Mouse (Mus musculus) megakaryocyte, embryonic 14.5 days (primary cell): ENCODE results near the gene Fut11. TPM values are rescaled to one million over a fixed set of nuclear protein-coding genes. Genes with fewer than 3 reads are reported as not detected.
A peak's percentile ranks its signal among the peaks of the same experiment; 100 is the strongest.

Source experiments
- H3K27me3 ChIP-seq: replicated peaks from 2 replicates; pipeline ENCODE3; 2012; ENCODE audit warnings: inconsistent platforms
- H3K36me3 ChIP-seq: replicated peaks from 2 replicates; pipeline ENCODE3; 2012; ENCODE audit warnings: low read length, inconsistent platforms, mixed read lengths
- H3K4me1 ChIP-seq: 2 replicates; pipeline ENCODE4 v1.6.1; 2012; ENCODE audit warnings: inconsistent platforms
- H3K4me3 ChIP-seq: replicated peaks from 2 replicates; pipeline ENCODE3; 2012; ENCODE audit warnings: moderate library complexity, mild to moderate bottlenecking, inconsistent platforms
- H3K9me3 ChIP-seq: 2 replicates; pipeline ENCODE4 v1.6.1; 2012; ENCODE audit warnings: inconsistent platforms
- FLI1 ChIP-seq: IDR thresholded peaks from 2 replicates; pipeline ENCODE4 v1.6.1; 2012; ENCODE audit warnings: low read length, inconsistent platforms, mixed read lengths
- GATA1 ChIP-seq: IDR thresholded peaks from 3 replicates; pipeline ENCODE4 v1.6.1; 2012; ENCODE audit warnings: mixed read lengths, low read length, inconsistent platforms, borderline replicate concordance
- polyA plus RNA-seq: library from polyadenylated mRNA; stranded (reverse); fragments of >175 nt; gene quantifications from 2 replicates; pipeline ENCODE4 v1.2.3, GENCODE M21; 2012; ENCODE audit warnings: low replicate concordance; ENCODE audit not compliant: insufficient read depth

The Fut11 gene
- polyA plus RNA-seq, 1 experiment = 8.5 TPM

DNA sequence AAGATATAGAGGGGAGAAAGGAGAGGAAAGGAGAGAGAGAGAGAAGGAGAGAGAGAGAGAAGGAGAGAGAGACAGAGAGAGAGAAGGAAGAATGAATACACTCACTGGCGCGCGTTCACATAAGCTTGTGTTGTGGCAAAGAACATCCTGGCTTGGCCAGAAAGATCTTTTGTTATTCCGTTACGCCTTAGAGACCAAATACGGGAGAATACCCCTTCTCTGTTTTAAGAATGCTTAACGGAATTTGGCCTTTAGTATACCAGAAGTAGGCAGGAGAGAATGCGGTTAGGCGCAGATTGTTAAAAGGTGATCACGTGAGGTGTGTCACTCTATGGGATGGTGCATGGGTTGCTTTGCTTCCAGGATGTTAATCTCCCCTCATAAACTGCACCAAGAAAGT lies 13.5 kb downstream of the Fut11 start:
- Histone ChIP-seq H3K27me3 (no peaks in the 10 kb centered on the region), H3K4me1 (peaks cover 44% of the 10 kb centered on the region), H3K36me3 (peaks cover 54% of the 10 kb centered on the region), H3K9me3 (no peaks in the 10 kb centered on the region), H3K4me3 (peak overlapping the region; percentile 97)
- TF ChIP-seq GATA1 = no peak
- no peak for TF ChIP-seq FLI1

DNA sequence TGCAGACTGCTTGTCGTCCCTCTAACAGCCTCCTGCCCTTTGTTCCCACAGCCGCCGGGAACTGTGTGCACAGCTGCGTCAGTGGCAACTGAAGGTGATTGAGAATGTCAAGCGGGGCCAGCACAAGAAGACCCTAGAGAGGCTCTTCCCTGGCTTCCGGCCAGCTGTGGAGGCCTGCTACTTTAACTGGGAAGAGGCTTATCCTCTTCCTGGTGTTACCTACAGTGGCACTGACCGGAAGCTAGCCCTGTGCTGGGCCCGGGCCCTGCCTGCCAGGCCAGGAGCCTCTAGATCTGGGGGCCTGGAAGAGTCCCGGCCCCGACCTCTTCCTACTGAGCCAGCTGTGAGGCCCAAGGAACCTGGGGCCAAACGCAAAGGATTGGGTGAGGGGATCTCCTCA lies 19.1 kb downstream of the Fut11 start:
- TF ChIP-seq FLI1 (no peak), GATA1 (no peak)
- Histone ChIP-seq H3K36me3 (peaks cover 95% of the 10 kb centered on the region), H3K9me3 (no peaks in the 10 kb centered on the region), H3K4me1 (peaks cover 20% of the 10 kb centered on the region), H3K4me3 (no peak overlapping the region), H3K27me3 (no peaks in the 10 kb centered on the region)

DNA sequence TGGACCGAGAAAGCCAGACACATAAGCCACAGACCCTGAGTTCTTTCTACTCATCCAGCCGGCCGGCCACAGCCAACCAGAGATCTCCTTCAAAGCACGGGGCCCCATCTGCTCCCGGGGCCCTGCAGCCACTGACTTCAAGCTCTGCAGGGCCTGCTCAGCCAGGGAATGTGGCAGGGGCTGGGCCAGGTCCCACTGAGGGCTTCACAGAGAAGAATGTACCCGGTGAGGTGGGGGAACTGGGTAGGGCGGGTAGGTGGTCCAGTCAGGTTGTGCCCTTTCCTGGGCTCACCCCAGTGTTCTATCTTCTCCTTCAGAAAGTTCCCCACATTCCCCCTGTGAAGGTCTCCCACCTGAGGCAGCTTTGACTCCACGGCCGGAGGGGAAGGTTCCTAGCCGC lies 23.7 kb downstream of the Fut11 start:
- no peaks in the 10 kb centered on the region for H3K9me3 ChIP-seq
- no peak for TF ChIP-seq GATA1
- no peaks in the 10 kb centered on the region for H3K27me3 ChIP-seq
- peaks cover 100% of the 10 kb centered on the region for H3K36me3 ChIP-seq
- H3K4me1 ChIP-seq = peaks cover 9% of the 10 kb centered on the region; the same call in 1 of the 2 replicates
- no peak overlapping the region for H3K4me3 ChIP-seq

DNA sequence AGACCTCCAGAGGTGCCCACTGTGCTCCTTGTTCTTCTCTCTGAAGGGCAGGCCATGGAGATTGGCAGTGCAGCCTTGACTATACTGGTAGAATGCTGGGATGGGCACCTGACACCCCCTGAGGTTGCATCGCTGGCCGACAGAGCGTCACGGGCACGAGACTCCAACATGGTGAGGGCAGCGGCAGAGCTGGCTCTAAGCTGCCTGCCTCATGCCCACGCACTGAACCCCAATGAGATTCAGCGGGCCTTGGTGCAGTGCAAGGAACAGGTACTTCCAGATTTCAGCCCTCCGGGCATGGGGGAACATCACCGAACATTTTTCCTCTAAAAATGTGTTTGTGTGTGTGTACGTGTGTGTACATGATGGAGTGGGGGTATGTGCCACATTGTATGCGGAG lies 25.0 kb downstream of the Fut11 start:
- H3K27me3 ChIP-seq = no peaks in the 10 kb centered on the region
- H3K9me3 ChIP-seq = no peaks in the 10 kb centered on the region
- no peak overlapping the region for H3K4me3 ChIP-seq
- peaks cover 100% of the 10 kb centered on the region for H3K36me3 ChIP-seq
- peaks cover 13% of the 10 kb centered on the region for H3K4me1 ChIP-seq
- no peak for TF ChIP-seq FLI1
- no peak for TF ChIP-seq GATA1

DNA sequence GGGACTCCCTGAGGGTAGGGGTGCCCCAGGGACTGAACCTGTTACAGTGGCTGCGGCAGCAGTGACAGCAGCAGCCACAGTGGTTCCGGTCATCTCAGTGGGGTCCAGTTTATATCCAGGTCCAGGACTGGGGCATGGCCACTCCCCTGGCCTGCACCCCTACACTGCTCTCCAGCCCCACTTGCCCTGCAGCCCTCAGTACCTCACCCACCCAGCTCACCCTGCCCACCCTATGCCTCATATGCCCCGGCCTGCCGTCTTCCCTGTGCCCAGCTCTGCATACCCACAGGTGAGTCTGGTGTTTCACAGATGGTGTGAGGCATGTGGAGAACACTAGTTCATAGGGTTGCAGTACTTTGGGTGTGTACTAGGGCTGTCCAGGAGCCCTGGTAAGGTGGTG lies 26.6 kb downstream of the Fut11 start:
- no peaks in the 10 kb centered on the region for H3K9me3 ChIP-seq
- TF ChIP-seq GATA1 (no peak), FLI1 (no peak)
- no peaks in the 10 kb centered on the region for H3K27me3 ChIP-seq
- peaks cover 99% of the 10 kb centered on the region for H3K36me3 ChIP-seq
- H3K4me3 ChIP-seq = no peak overlapping the region
- peaks cover 28% of the 10 kb centered on the region for H3K4me1 ChIP-seq

DNA sequence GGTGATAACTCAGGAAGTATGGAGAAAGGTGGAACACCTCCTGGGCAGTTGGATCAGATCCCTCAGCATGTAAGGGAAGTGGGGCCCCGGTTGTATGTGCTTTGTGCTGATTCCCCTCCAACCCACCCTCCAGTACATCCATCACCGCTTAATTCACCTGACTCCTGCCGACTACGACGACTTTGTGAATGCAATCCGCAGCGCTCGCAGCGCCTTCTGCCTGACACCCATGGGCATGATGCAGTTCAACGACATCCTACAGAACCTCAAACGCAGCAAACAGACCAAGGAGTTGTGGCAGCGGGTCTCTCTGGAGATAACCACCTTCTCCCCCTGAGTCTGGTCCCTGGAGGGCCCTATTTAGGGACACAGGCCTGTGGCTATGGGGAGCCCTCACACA lies 28.2 kb downstream of the Fut11 start:
- Histone ChIP-seq H3K4me3 (no peak overlapping the region), H3K36me3 (peaks cover 97% of the 10 kb centered on the region), H3K4me1 (peaks cover 28% of the 10 kb centered on the region)

DNA sequence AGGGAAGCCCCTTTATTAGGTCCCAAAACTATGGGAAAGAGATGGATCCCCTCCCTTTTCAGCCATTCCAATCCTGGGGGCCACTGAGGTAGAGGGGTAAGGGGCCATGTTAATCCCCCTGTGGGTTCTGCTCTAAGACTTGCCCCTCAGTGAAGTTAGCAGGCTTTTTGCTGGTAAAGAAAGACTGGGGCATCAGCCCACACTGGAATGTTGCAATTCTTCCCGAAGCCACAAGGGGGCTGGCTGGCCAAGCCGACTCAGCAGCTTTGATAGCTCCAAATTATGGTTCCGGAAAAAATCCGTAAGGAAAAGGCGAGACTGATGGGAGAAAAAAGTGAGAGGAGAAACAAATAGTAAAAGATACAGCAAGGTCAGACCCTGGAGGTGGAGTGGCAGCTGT lies 29.3 kb downstream of the Fut11 start:
- no peaks in the 10 kb centered on the region for H3K9me3 ChIP-seq
- H3K4me1 ChIP-seq = peaks cover 28% of the 10 kb centered on the region
- peaks cover 97% of the 10 kb centered on the region for H3K36me3 ChIP-seq
- TF ChIP-seq FLI1 = no peak
- no peak overlapping the region for H3K4me3 ChIP-seq
- H3K27me3 ChIP-seq = no peaks in the 10 kb centered on the region

More for the DNA sequence above, 28.2 kb downstream of the Fut11 start:
- H3K27me3 ChIP-seq = no peaks in the 10 kb centered on the region
- no peak for TF ChIP-seq FLI1
- no peak for TF ChIP-seq GATA1
- H3K9me3 ChIP-seq = no peaks in the 10 kb centered on the region

DNA sequence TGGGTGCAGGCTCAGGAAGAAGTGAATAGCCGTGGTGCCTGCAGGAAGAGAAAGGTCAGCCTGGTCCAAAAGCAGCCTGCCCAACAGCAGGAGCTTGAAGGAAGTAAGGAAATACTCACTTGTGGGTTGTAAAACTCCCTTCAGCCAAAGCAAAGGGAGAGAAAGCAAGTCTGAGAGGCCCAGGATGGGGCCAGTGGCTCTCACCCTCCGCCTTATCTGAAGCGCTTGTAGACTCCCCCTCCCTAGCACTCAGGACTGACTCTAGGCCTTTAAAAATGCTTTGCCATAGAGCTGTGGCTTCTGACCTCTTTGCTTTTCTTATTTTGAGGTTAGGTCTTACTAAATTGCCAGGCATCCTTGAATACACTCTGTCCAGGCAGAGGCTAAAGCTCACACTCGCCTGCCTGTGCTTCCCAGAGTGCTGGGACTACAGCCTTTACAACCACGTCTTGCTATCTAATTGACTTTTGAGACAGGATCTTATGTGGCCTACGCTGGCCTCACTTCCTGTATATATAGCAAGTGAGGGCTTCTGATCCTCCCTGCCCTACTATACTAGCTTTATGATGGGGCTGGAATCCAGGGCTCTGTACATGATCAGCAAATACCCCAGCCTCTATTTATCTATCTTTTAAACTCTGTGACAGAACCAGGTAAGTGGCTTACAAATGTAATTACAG lies 31.0 kb downstream of the Fut11 start:
- TF ChIP-seq FLI1 (no peak), GATA1 (no peak)
- H3K36me3 ChIP-seq = peaks cover 97% of the 10 kb centered on the region
- peak overlapping the region; percentile 40 for H3K4me3 ChIP-seq
- H3K9me3 ChIP-seq = no peaks in the 10 kb centered on the region
- H3K27me3 ChIP-seq = no peaks in the 10 kb centered on the region
- H3K4me1 ChIP-seq = peaks cover 36% of the 10 kb centered on the region

DNA sequence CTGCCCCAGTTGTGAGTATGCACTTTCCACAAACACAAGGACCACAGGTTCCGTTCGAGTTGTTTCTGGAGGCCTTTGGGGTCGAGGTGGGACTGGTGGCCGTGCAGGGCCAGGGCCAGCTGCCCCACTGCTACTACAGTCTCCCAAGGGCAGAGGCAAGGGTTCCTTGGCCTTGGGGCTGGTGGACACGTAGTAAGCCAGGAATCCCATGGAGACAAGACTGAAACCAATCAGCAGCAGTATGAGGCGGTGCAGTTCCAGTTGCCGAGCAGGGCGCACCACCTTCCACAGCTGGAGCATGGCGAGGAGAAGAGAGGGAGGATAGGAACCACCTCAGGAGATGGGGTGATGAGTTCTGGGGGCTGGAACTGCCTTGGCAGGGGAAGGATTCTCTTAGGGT lies 35.1 kb downstream of the Fut11 start:
- Histone ChIP-seq H3K9me3 (no peaks in the 10 kb centered on the region), H3K36me3 (peaks cover 76% of the 10 kb centered on the region), H3K4me3 (no peak overlapping the region), H3K4me1 (peaks cover 46% of the 10 kb centered on the region), H3K27me3 (no peaks in the 10 kb centered on the region)
- no peak for TF ChIP-seq FLI1
- TF ChIP-seq GATA1 = no peak

DNA sequence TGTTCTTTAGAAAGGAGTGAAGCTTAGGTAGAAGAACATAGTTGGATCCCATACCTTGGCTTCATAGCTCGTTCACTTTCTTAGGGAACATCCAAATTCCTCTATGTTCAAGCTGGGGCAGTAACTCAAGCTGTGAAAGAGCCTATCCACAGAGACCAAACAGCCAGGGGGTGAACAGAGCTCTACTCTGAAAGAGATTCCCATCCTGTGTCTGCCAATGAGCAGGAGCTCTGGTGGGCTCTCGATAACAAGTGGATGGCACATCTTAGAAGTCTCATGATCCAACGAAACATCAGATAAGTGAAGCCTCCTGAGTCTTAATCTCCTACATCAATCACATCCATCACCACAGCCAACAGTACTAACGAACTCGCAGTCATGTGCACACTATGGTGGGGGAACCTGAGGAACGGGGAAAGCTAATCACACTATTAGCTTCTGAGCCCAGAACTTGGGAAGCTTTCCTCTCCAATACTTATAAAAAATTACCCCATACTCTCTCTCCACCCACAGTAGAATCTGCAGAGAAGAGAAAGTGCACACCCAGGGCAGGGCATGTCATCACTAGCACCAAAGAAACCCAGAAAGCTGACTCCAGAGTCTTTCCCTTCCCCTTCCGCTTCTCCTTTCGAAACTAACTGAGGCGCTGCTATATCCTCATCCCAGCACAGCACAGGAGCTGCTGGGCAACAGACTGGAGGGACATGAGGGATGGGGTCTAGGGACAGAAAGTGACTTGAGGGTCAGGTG lies 36.3 kb downstream of the Fut11 start:
- TF ChIP-seq FLI1 (no peak), GATA1 (no peak)
- Histone ChIP-seq H3K4me3 (no peak overlapping the region), H3K4me1 (peaks cover 46% of the 10 kb centered on the region), H3K9me3 (no peaks in the 10 kb centered on the region), H3K36me3 (peaks cover 74% of the 10 kb centered on the region), H3K27me3 (no peaks in the 10 kb centered on the region)
